Mouse (Mus musculus) E14TG2a.4 (cell line): ENCODE measurements around the gene Wsb2.

ENCODE experiments used
- H3K27me3 ChIP-seq: 2 replicates; pipeline ENCODE4 v1.6.1; 2014; ENCODE audit warnings: low read length, control low read depth; ENCODE audit not compliant: insufficient read depth
- H3K36me3 ChIP-seq: 2 replicates; pipeline ENCODE4 v1.6.1; 2014; ENCODE audit warnings: low read length, control low read depth; ENCODE audit not compliant: insufficient read depth
- H3K4me1 ChIP-seq: replicated peaks from 2 replicates; pipeline ENCODE4 v1.6.1; 2014; ENCODE audit warnings: low read depth, low read length, control low read depth
- H3K4me3 ChIP-seq: replicated peaks from 2 replicates; pipeline ENCODE4 v1.5.1; 2014; ENCODE audit warnings: mild to moderate bottlenecking, low read length
- H3K9me3 ChIP-seq: 2 replicates; pipeline ENCODE4 v1.6.1; 2014; ENCODE audit warnings: low read length, control low read depth
- CTCF ChIP-seq: conservative IDR thresholded peaks from 2 replicates; pipeline ENCODE4 v1.5.1; 2014; ENCODE audit warnings: low read length
- NANOG ChIP-seq: IDR thresholded peaks from 2 replicates; pipeline ENCODE4 v1.6.1; 2014; ENCODE audit warnings: borderline replicate concordance, low read length, mixed read lengths
- POU5F1 ChIP-seq: IDR thresholded peaks from 2 replicates; pipeline ENCODE4 v1.6.1; 2014; ENCODE audit warnings: low read length, borderline replicate concordance

The Wsb2 gene

DNA sequence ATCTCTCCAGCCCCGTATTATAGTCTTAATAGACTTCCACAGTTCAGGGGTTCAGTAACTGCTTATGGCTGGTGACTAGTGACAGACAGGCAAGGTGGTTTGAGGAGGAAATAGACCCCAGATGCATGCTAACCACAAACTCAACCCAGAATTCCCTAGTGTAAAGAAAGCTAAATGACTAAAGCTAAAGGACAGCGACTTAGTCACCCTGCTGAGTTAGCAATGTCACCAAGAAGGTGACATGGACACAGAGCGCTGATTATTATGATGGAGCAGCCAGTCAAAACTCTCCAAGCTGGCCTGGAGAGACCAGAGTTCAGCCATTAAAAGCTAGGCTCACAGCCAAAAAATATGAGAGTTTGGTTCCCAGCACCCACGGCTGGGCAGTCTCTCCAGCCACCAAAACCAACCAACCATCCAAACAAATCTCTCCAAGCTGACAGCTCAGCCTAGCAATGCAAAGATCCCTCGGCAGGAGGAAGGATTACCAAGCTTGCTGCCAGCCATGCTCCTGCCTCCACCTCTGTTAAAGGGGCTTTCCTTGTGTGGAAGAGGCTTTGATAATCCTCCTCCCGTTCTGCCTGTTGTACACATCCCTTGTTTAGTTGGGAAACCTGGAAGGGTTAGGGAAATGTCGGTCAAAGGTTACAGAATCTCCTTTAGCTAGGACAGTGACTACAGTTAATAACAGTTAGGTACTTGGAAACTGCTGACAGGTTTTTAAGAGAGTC, 2.6 kb downstream of the Wsb2 start:
- no peaks in the 10 kb centered on the region for H3K9me3 ChIP-seq
- no peak for TF ChIP-seq CTCF
- TF ChIP-seq NANOG, result no peak
- no peak for TF ChIP-seq POU5F1
- H3K4me1 ChIP-seq, result peaks cover 76% of the 10 kb centered on the region
- H3K36me3 ChIP-seq, result peaks cover 47% of the 10 kb centered on the region
- H3K27me3 ChIP-seq, result no peaks in the 10 kb centered on the region
- H3K4me3 ChIP-seq, result peak overlapping the region; percentile 95

DNA sequence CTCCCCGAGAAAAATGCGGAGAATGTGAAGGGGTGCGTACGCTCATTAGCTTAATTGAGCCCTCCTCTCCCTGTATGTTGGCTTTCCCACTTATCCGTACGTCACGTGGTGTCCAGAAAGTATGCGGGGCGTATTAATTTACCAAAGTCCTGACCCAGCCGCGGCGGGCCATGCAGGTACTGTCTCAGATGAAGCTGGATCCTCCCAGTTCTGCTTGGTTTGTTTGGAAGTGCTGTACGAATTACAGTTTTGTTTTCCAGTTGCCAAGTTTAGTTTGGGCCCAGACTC, 3.1 kb downstream of the Wsb2 start:
- H3K27me3 ChIP-seq, result no peaks in the 10 kb centered on the region
- peak overlapping the region; percentile 95 for H3K4me3 ChIP-seq
- TF ChIP-seq CTCF (no peak), POU5F1 (no peak), NANOG (no peak)
- peaks cover 76% of the 10 kb centered on the region for H3K4me1 ChIP-seq
- H3K36me3 ChIP-seq, result peaks cover 52% of the 10 kb centered on the region
- H3K9me3 ChIP-seq, result no peaks in the 10 kb centered on the region

DNA sequence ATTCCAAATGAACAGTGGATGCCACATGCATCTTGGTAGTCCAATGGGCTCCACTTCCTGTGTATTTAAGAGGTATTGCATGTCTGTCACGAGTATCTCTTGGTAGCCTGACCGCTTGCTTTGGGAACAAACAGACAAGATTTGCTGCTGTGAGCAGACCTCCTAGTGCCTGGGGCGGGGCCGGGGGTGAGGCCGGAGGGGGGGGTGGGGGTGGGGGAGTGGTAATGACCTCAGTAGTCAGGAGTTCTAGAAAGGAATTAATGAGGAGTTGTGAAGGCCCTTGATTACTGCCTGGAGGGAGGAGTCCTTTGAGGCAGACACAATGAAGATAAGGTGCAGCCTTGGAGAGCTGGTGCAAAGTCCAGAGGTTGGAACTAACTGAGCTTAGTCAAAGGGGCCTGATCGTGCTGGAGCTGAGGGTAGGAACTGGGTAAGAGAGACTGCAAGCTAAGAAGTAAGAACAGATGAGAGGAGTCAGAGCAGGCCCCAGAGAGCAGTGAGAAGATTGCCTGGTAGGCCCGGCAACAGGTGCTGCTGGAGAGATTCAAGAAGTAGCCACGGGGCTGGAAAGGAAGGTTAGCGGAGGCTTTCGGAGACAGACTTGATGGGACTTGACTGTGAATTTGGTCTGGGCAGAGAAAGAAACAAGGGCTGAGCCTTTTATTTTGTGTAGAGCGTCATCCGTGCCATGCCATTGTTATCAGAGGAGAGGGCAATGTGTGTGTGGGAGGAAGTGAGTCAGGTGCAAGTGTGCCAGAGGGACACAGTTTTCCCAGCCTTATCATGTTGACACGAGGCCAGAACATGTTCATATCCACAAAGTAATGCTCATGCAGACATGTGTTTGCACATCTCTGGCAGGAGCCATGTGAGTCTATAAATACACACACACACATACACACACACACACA, 3.8 kb downstream of the Wsb2 start:
- no peak for TF ChIP-seq CTCF
- no peak for TF ChIP-seq POU5F1
- no peak for TF ChIP-seq NANOG
- no peaks in the 10 kb centered on the region for H3K9me3 ChIP-seq
- H3K4me1 ChIP-seq, result peaks cover 76% of the 10 kb centered on the region
- H3K4me3 ChIP-seq, result peak overlapping the region; percentile 95
- no peaks in the 10 kb centered on the region for H3K27me3 ChIP-seq
- peaks cover 59% of the 10 kb centered on the region for H3K36me3 ChIP-seq

DNA sequence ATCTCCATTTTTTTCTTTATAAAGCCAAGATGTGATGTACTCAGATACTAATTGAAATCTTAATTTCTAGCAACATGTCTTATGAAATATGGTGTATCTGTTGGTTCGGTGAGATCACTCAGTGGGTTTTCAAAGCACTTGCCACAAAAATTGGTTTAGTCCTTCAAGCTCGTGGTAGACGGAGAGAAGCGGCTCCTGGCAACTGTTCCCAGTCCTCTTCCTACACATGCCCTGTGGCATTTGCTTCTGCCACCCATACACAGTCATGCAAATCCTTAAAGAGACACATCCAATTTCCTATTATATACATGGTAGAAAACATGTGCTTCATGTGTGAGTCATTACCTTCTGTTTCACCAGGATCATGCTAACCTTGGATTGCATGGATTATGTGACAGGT, 4.5 kb downstream of the Wsb2 start:
- H3K4me3 ChIP-seq, result peak overlapping the region; percentile 62
- peaks cover 66% of the 10 kb centered on the region for H3K36me3 ChIP-seq
- no peaks in the 10 kb centered on the region for H3K9me3 ChIP-seq
- no peaks in the 10 kb centered on the region for H3K27me3 ChIP-seq
- TF ChIP-seq POU5F1, result no peak
- TF ChIP-seq CTCF, result no peak
- no peak for TF ChIP-seq NANOG
- peaks cover 76% of the 10 kb centered on the region for H3K4me1 ChIP-seq

DNA sequence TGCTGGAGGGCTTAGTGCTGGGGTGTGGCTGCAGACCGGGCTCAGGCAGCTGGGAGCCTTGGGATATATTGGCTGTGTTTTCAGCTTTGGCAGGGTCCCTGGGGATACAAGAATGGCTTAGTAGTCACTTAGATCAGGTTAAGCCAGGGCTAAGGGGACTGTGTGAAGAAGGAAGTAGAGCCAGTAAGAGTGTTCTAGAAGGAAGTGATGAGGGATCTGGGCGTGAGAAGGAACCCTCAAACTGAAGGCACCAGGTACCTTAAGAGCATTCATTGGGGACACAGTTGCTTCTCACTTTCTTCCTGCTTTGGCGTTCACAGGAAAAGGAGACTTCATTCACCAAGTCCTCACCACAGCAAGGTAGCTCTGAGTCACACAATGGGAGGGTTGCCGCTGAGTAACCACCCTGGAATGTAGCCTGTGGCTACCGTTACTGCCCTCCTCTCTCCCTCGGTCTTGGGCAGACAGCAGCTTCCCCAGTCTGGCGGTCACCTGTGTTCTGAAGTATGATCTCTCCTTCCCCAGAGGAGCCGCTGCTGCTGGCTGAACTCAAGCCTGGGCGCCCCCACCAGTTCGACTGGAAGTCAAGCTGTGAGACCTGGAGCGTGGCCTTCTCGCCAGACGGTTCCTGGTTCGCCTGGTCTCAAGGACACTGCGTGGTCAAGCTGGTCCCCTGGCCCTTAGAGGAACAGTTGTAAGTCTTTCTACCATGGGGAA, 6.1 kb downstream of the Wsb2 start:
- Histone ChIP-seq H3K9me3 (no peaks in the 10 kb centered on the region), H3K27me3 (no peaks in the 10 kb centered on the region), H3K36me3 (peaks cover 82% of the 10 kb centered on the region), H3K4me3 (peak overlapping the region; percentile 62), H3K4me1 (peaks cover 89% of the 10 kb centered on the region)
- TF ChIP-seq NANOG, result no peak
- no peak for TF ChIP-seq CTCF
- no peak for TF ChIP-seq POU5F1

DNA sequence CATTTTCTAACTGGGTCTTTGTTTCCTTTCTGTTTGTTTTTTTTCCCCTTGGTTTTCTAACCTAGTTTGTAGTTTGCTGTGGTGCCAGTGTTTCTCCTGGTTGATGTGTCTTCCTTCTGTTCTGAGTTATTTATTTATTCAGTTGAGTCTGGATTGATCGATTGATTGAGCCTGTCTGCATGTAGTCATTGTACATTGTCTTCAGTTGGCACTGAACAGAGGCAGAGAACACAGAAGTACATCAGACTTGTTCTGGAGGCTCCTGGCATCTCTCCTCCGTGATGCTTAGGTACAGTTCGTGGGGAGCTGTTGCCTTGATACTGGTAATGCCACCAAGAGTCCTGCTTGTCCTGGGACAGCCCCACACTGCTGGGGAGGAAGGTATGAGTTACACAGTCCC, 7.7 kb downstream of the Wsb2 start:
- Histone ChIP-seq H3K4me1 (peaks cover 95% of the 10 kb centered on the region), H3K27me3 (no peaks in the 10 kb centered on the region), H3K4me3 (peak overlapping the region; percentile 29; the same call in 1 of the 2 replicates), H3K9me3 (no peaks in the 10 kb centered on the region), H3K36me3 (peaks cover 90% of the 10 kb centered on the region)
- no peak for TF ChIP-seq CTCF
- no peak for TF ChIP-seq POU5F1
- no peak for TF ChIP-seq NANOG

DNA sequence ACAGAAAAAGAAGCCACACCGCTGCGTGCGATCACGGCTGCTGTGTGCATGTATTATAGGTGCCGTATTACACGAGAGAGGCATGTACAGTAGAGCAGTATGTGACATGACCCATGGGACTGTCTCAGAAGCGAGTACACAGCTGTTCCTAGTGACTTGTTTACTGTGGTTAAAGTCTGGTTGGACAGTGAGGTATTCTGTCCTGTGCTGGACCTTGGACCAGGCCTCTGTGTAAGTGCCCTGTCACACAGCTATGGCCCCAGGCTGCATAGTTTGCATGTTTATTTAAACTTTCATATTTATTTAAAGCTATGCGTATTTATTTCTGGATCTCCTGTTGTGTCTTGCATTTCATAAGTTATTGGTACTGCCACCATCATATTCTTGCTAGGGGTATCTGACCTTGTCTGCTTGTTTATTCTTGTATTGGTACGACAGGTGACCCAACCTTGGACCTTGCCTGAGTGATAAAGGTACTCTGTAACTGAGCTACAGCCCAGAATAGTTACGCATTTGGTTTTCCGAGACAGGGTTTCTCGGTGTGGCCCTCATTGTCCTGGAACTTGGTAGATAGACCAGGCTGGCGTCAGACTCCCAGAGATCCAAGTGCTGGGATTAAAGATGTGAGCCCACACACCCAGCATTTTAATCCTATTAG, 8.9 kb downstream of the Wsb2 start:
- H3K36me3 ChIP-seq, result peaks cover 99% of the 10 kb centered on the region
- H3K4me1 ChIP-seq, result peaks cover 96% of the 10 kb centered on the region
- no peaks in the 10 kb centered on the region for H3K27me3 ChIP-seq
- H3K9me3 ChIP-seq, result no peaks in the 10 kb centered on the region
- no peak overlapping the region for H3K4me3 ChIP-seq
- TF ChIP-seq NANOG (no peak), POU5F1 (no peak), CTCF (no peak)

DNA sequence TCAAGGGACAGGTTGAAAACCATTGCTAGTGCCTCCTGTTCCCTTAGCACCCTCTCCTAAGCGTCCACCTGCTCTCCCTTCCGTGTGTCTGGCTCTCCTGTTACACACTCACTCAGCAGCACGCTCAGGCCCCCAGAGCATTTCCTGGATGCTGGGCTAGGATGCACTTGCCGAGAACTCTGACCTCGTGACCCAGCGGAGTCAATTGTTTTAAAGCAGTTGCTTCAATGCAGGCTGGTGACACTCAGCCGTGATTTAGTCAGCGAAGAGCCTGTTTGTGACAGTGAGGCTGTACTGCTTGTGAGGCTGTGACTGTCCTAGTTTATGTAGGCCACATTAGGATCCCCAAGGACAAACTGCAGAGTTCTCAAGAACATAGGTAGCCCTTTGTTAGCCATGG, 10.1 kb downstream of the Wsb2 start:
- Histone ChIP-seq H3K4me1 (peaks cover 91% of the 10 kb centered on the region), H3K27me3 (no peaks in the 10 kb centered on the region), H3K9me3 (no peaks in the 10 kb centered on the region), H3K4me3 (no peak overlapping the region), H3K36me3 (peaks cover 100% of the 10 kb centered on the region)
- no peak for TF ChIP-seq CTCF
- no peak for TF ChIP-seq POU5F1
- TF ChIP-seq NANOG, result no peak
